Mouse (Mus musculus) intestine, postnatal 0 days (tissue): ENCODE results near the gene Alg1. TPM values are rescaled to one million over a fixed set of nuclear protein-coding genes. Genes with fewer than 3 reads are reported as not detected.
A peak's percentile ranks its signal among the peaks of the same experiment; 100 is the strongest.

ENCODE experiments used
- ATAC-seq: fragments of 200-750 bp; cut with Nextera tagmentation; 2 replicates; pipeline ENCODE4 v1.8.0; 2017; ENCODE audit warnings: mild to moderate bottlenecking, moderate TSS enrichment, moderate library complexity
- H3K27ac ChIP-seq: fragments of 300-500 bp; sonication (generic); 2 replicates; pipeline ENCODE4 v1.5.1; 2014; ENCODE audit warnings: mild to moderate bottlenecking, low read depth, low read length, moderate library complexity
- H3K27me3 ChIP-seq: fragments of 300-500 bp; sonication (generic); replicated peaks from 2 replicates; pipeline ENCODE4 v1.6.1; 2014; ENCODE audit warnings: low read length, mixed read lengths; ENCODE audit not compliant: control insufficient read depth, insufficient read depth
- H3K36me3 ChIP-seq: fragments of 300-500 bp; sonication (generic); 2 replicates; pipeline ENCODE4 v1.6.1; 2014; ENCODE audit warnings: mild to moderate bottlenecking, moderate library complexity; ENCODE audit not compliant: control insufficient read depth, insufficient read depth
- H3K4me1 ChIP-seq: fragments of 300-500 bp; sonication (generic); replicated peaks from 2 replicates; pipeline ENCODE4 v1.6.1; 2014; ENCODE audit warnings: antibody characterized with exemption, low read length, mixed read lengths; ENCODE audit not compliant: control insufficient read depth, insufficient read depth
- H3K4me2 ChIP-seq: fragments of 300-500 bp; sonication (generic); replicated peaks from 2 replicates; pipeline ENCODE4 v1.6.1; 2014; ENCODE audit warnings: low read depth, mild to moderate bottlenecking, moderate library complexity
- H3K4me3 ChIP-seq: fragments of 300-500 bp; sonication (generic); 2 replicates; pipeline ENCODE4 v1.5.1; 2014; ENCODE audit warnings: low read depth, low read length
- H3K9ac ChIP-seq: fragments of 300-500 bp; sonication (generic); 2 replicates; pipeline ENCODE4 v1.6.1; 2014; ENCODE audit warnings: mild to moderate bottlenecking, low read depth, low read length
- H3K9me3 ChIP-seq: fragments of 300-500 bp; sonication (generic); 2 replicates; pipeline ENCODE4 v1.6.1; 2016; ENCODE audit warnings: mixed run types; ENCODE audit not compliant: control insufficient read depth
- CTCF ChIP-seq: sonication (generic); IDR thresholded peaks from 2 replicates; pipeline ENCODE4 v1.5.1; 2016; ENCODE audit warnings: low read depth, mild to moderate bottlenecking, control low read depth, antibody characterized with exemption, moderate library complexity
- whole genome bisulfite sequencing: fragments of 180-500 bp; shearing (Covaris S2); extraction: QIAGEN DNeasy Blood & Tissue Kit; methylation state at CpG from one replicate; pipeline ENCODE4 v1.1.7; 2014; 5-methylcytosine and 5-hydroxymethylcytosine counted together
- polyA plus RNA-seq: library from polyadenylated mRNA; unstranded; fragments of >200 nt; fragmentation: Nextera tagmentation; extraction: Ambion mirVana; gene quantifications from 2 replicates; pipeline ENCODE4 v1.2.1, GENCODE M21; 2015

The Alg1 gene
- polyA plus RNA-seq, 1 experiment from 2014 or later: 26.2 TPM

DNA sequence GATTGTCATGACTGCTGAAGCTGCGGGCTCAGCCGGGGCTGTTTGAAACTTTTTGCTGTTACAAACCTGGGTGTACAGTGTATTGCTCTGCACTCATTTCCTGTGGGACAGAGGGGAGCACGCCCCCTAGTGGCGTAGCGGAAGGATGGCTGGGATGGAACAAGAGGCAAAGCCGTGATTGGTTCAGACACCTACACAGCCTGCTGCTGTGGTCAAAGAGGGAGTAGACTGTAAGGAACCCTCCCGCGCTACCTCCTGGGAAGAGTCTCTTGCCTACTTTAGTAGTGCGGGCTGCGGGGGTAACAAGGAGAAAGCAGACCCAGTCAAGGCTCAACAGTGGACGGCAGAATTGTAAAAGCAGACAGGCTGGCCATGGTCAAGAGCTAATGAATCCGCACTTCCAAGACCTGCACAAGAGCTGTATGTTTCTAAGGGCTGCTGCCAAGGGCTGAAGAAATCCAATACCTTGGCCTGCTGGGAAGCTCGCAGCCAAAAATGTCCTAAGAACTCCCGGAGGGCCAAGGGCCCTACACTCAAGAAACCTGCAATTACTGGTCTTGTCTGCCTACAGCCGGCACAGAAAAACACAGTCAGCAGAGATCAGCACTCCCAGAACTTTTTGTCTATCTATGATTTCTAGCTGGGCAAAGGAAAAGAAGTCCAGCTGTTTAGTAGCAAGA, 21.1 kb downstream of the Alg1 start:
- peak overlapping the region; percentile 60 for H3K9ac ChIP-seq
- peaks cover 10% of the 10 kb centered on the region; the same call in 1 of the 2 replicates for H3K36me3 ChIP-seq
- H3K27ac ChIP-seq: peak overlapping the region; percentile 63
- H3K27me3 ChIP-seq: no peaks in the 10 kb centered on the region
- WGBS: 4% methylated on average over 15 of the region's 15 CpGs
- peaks cover 3% of the 10 kb centered on the region; the same call in 1 of the 2 replicates for H3K4me1 ChIP-seq
- ATAC-seq: peak; percentile 75
- peak overlapping the region; percentile 77 for H3K4me2 ChIP-seq
- H3K9me3 ChIP-seq: no peaks in the 10 kb centered on the region
- peak; percentile 99 for TF ChIP-seq CTCF
- peak overlapping the region; percentile 78 for H3K4me3 ChIP-seq

DNA sequence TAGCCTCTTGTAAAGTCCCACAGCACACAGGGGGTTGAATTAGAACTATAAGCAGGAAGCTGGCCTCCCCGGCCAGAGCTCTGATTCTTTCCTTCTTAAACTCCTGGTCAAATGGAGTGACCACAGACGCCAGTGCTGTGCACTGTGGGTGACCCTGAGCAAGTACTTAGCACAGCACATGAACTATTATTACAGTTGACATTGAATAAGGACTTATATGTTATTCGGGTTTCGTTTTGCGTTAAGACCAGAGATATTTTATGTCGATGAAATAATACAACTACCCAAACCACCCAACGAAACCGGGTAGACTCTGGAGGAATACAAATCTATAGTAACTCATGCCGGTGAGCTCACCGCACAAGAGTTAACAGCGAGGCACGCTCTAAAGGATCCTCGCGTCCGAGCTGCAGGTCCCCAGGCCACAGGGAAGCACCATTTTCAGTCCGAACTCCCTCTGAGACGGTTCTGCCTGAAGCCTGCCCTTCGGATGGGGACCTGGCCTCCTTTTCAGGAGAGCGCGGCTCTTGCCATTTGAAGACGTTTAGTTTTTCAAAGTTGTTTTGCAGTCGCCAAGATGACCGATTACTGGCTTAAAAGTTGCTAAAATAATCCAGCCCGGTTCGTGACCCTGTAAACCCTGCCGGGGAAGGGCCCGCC, 21.8 kb downstream of the Alg1 start:
- Histone ChIP-seq H3K27me3 (no peaks in the 10 kb centered on the region), H3K9me3 (no peaks in the 10 kb centered on the region), H3K4me2 (peak overlapping the region; percentile 77), H3K4me3 (peak overlapping the region; percentile 78), H3K9ac (peak overlapping the region; percentile 60), H3K4me1 (peaks cover 3% of the 10 kb centered on the region; the same call in 1 of the 2 replicates), H3K27ac (peak overlapping the region; percentile 63), H3K36me3 (peaks cover 5% of the 10 kb centered on the region; the same call in 1 of the 2 replicates)
- WGBS: 1% methylated on average over 27 of the region's 27 CpGs
- no peak for ATAC-seq
- TF ChIP-seq CTCF: no peak

DNA sequence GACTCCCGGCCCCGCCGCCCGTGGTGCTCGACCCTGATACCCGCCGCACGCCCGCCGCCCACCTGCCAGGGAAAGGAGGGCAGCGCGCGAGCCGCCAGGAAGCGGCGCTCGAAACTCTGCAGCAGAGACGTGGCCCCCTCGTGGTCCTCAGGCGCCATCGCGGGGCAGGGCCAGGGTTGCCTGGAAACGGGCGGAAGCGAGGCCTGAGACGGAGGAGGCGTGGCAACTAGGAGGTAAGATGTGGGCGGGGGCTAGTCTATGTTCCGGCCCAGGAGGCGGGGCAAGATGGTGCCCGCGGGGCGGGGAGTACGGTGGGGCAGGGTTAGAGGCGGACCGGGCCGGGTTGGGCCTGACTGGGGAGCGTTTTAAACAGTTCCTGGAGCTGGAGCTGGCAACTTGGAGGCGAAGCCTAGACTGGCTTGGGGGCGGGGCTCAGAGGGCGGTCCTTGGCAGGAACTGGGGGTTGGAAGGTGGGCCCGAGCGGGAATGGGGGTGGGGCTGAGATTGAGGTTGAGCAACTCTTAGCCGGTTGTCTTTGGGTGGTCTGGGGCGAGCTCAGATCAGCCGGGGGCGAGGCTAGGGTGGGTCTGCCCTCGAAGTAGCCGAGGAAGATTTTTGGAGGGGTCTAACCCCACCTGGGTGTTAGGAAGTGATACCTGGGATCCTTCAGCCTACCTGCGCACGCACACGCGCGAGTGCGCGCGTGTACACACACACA, 22.5 kb downstream of the Alg1 start, which contains the start of gene Eef2kmt:
Gene Eef2kmt (minus strand): TSS at position 205 of the 718 bp plus-strand sequence.
- H3K27me3 ChIP-seq: no peaks in the 10 kb centered on the region
- H3K4me2 ChIP-seq: peak within 1 kb of the TSS; percentile 77
- peak within 1 kb of the TSS; percentile 60 for H3K9ac ChIP-seq
- peak; percentile 86 for TF ChIP-seq CTCF
- under 1% methylated on average over 57 of the region's 57 CpGs for WGBS
- peak; percentile 96 for ATAC-seq
- peaks cover under 1% of the 10 kb centered on the region; the same call in 1 of the 2 replicates for H3K36me3 ChIP-seq
- H3K4me1 ChIP-seq: peaks cover 3% of the 10 kb centered on the region; the same call in 1 of the 2 replicates
- H3K4me3 ChIP-seq: peak within 1 kb of the TSS; percentile 78
- peak within 1 kb of the TSS; percentile 63 for H3K27ac ChIP-seq
- H3K9me3 ChIP-seq: no peaks in the 10 kb centered on the region

DNA sequence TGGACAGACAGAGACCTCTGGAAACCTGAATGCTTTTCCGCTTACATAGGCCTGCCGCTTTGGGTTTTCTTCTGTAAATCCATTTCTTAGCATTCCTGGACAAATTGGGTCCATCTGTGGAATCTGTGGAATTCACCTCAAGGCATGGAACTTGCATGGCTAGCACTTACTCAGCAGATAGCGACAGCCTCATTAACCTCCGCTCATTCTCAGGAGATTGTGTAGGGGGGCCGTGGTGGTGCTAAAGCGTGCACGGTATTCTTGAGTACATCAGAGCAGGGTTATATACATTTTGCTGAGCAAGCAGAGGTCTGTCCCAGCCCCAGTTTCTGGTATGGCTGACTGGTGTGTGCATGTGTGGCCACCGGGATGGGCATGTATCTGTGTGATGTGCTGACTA, 29.7 kb downstream of the Alg1 start:
- Histone ChIP-seq H3K9ac (no peak overlapping the region), H3K27me3 (no peaks in the 10 kb centered on the region), H3K36me3 (no peaks in the 10 kb centered on the region), H3K27ac (no peak overlapping the region), H3K9me3 (no peaks in the 10 kb centered on the region), H3K4me2 (no peak overlapping the region), H3K4me1 (no peaks in the 10 kb centered on the region), H3K4me3 (no peak overlapping the region)
- no peak for ATAC-seq
- 65% methylated on average over 8 of the region's 8 CpGs for WGBS
- TF ChIP-seq CTCF: no peak

DNA sequence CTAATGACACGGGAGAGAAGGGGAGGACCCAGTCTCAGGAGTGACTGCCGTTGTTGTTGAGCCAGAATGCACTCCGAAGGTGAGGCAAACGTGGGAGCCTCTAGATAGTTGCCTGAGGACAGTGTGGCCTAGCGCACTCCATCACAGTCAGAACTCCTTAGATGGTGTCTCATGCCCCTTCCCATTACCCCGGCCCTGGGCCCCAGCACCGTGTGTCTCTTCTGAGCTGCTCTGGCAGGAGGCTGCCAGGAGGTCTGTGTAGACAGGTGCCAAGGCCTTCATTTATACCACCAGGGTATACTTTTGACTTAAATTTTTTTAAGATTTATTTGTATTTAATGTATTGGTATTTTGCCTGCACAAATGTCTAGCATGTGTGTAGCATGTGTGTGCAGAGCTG, 30.5 kb downstream of the Alg1 start:
- H3K9me3 ChIP-seq: no peaks in the 10 kb centered on the region
- H3K9ac ChIP-seq: no peak overlapping the region
- H3K27ac ChIP-seq: no peak overlapping the region
- H3K4me3 ChIP-seq: no peak overlapping the region
- H3K4me2 ChIP-seq: no peak overlapping the region
- H3K36me3 ChIP-seq: no peaks in the 10 kb centered on the region
- no peaks in the 10 kb centered on the region for H3K27me3 ChIP-seq
- WGBS: 85% methylated on average over 7 of the region's 7 CpGs
- no peaks in the 10 kb centered on the region for H3K4me1 ChIP-seq
- no peak for TF ChIP-seq CTCF
- no peak for ATAC-seq
